Mouse (Mus musculus) midbrain, embryonic 15.5 days (tissue): ENCODE measurements at regions not wholly inside any gene's neighbourhood (a gene's known extent, or its start where the extent isn't known, plus 50 kb on each side); places are given as distances from the start of the nearest gene placed in this dataset.

Source experiments
- ATAC-seq: fragments of 200-750 bp; cut with Nextera tagmentation; replicated peaks from 2 replicates; pipeline ENCODE4 v1.8.0; 2017; ENCODE audit warnings: moderate TSS enrichment
- H3K27ac ChIP-seq: fragments of 300-500 bp; sonication (generic); 2 replicates; pipeline ENCODE4 v1.5.1; 2015; ENCODE audit warnings: mild to moderate bottlenecking, inconsistent platforms
- H3K27me3 ChIP-seq: fragments of 300-500 bp; sonication (generic); replicated peaks from 2 replicates; pipeline ENCODE4 v1.6.1; 2015; ENCODE audit warnings: inconsistent platforms
- H3K36me3 ChIP-seq: fragments of 300-500 bp; sonication (generic); replicated peaks from 2 replicates; pipeline ENCODE4 v1.6.1; 2015; ENCODE audit warnings: inconsistent platforms
- H3K4me1 ChIP-seq: fragments of 300-500 bp; sonication (generic); 2 replicates; pipeline ENCODE4 v1.6.1; 2015; ENCODE audit warnings: inconsistent platforms
- H3K4me2 ChIP-seq: fragments of 300-500 bp; sonication (generic); 2 replicates; pipeline ENCODE4 v1.6.1; 2015; ENCODE audit warnings: inconsistent platforms, mild to moderate bottlenecking, moderate library complexity
- H3K4me3 ChIP-seq: fragments of 300-500 bp; sonication (generic); 2 replicates; pipeline ENCODE4 v1.5.1; 2015; ENCODE audit warnings: mild to moderate bottlenecking, inconsistent platforms
- H3K9ac ChIP-seq: fragments of 300-500 bp; sonication (generic); 2 replicates; pipeline ENCODE4 v1.6.1; 2015; ENCODE audit warnings: mild to moderate bottlenecking, inconsistent platforms
- H3K9me3 ChIP-seq: fragments of 300-500 bp; sonication (generic); 2 replicates; pipeline ENCODE4 v1.6.1; 2016; ENCODE audit warnings: inconsistent platforms
- WGBS: fragments of 180-500 bp; shearing (Covaris S2); methylation state at CpG from one replicate; pipeline ENCODE4 v1.1.7; 2015; ENCODE audit warnings: mixed read lengths; 5-methylcytosine and 5-hydroxymethylcytosine counted together

DNA sequence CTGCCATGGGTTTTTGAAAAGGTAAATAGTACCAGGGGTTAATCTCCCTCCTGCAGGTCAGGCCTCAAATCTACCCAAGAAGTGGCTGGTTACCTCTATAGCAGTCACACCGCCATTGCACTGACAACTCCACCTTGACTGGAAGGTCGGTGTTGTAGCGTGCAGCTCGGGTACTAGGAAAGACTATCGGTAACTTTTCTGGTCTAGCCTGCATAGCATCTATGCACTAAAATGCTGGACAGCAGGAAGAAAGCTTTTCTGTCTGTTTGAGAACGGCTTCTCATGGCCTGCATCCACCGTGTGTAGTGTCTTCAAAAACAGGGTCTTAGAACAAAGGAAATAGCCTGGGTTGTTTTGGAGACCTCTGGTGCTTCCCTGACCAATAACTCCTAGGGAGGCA lies 88.8 kb downstream of the Bms1 start:
- Histone ChIP-seq H3K9me3 (no peaks in the 10 kb centered on the region), H3K4me1 (no peaks in the 10 kb centered on the region), H3K27ac (no peak overlapping the region), H3K27me3 (no peaks in the 10 kb centered on the region), H3K4me3 (no peak overlapping the region), H3K9ac (no peak overlapping the region), H3K36me3 (no peaks in the 10 kb centered on the region), H3K4me2 (no peak overlapping the region)
- 94% methylated on average over 7 of the region's 7 CpGs for WGBS
- no peak for ATAC-seq

DNA sequence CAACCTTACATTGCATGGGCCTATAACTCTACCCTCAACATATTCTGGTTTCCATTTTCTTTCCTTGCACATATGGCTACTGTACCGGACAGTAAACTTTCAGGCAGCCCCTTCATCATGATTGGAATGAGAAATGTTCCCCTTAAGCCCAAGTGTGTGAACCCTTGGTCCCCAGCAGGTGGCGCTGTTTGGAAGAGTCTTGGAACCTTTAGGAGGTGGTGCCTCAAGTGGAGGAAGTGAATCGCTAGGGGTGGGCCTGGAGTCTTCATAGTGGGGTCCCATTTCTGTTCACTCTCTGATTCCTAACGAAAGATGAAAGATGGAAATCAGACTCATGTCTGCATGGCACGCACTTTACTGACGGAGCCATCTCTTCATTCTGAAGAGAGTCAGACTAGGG lies 91.8 kb downstream of the Bms1 start:
- H3K9ac ChIP-seq, result no peak overlapping the region
- no peak overlapping the region for H3K4me2 ChIP-seq
- no peaks in the 10 kb centered on the region for H3K36me3 ChIP-seq
- H3K9me3 ChIP-seq, result no peaks in the 10 kb centered on the region
- no peak overlapping the region for H3K4me3 ChIP-seq
- WGBS, result 78% methylated on average over 6 of the region's 6 CpGs
- no peaks in the 10 kb centered on the region for H3K27me3 ChIP-seq
- no peaks in the 10 kb centered on the region for H3K4me1 ChIP-seq
- ATAC-seq, result no peak
- no peak overlapping the region for H3K27ac ChIP-seq

DNA sequence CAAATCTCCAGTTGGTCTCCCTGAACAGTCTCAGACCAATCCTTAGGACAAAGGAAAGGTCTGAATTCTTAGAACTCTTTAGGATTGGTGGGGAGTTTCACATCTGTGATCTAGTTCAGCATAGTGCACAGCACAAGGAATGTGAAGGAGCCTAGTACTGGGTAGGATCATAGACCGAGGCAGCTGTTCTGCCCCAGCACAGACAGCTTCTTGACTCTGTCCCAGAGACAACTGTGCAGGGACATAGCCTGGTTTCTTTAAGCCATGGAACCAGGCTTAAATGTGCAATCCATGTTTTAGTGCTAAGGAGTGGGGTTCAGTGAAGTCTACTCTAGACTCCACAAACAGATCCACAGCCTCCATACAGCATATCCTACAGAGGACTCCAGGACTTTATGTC lies 93.6 kb downstream of the Bms1 start:
- Histone ChIP-seq H3K4me2 (no peak overlapping the region), H3K9ac (no peak overlapping the region), H3K4me1 (no peaks in the 10 kb centered on the region), H3K9me3 (no peaks in the 10 kb centered on the region), H3K36me3 (no peaks in the 10 kb centered on the region), H3K27ac (no peak overlapping the region), H3K27me3 (no peaks in the 10 kb centered on the region), H3K4me3 (no peak overlapping the region)
- 100% methylated on average over 1 of the region's 1 CpGs for WGBS
- ATAC-seq, result no peak

DNA sequence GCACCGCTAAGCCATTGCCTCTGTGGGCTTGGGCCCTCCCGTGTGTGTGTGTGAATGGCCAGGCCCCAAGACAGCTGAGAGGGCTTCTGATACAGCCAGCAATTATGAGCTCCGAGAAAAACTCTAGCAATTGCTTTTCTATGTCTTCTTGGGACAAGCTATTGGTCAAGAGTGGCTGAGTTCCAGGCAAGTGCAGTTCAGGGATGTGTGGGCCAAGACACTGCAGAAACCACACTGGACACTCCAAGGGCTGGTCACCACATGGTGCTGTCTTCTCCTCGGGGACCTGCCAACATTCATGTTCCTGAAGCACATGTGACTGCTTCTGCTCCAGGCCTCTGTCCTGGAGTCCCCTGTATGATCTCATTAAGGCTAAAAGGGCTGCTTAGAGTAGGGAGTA lies 94.7 kb downstream of the Bms1 start:
- no peak overlapping the region for H3K4me3 ChIP-seq
- 87% methylated on average over 4 of the region's 4 CpGs for WGBS
- H3K4me2 ChIP-seq, result no peak overlapping the region
- H3K27me3 ChIP-seq, result no peaks in the 10 kb centered on the region
- no peak overlapping the region for H3K27ac ChIP-seq
- no peak for ATAC-seq
- no peaks in the 10 kb centered on the region for H3K4me1 ChIP-seq
- H3K9ac ChIP-seq, result no peak overlapping the region
- no peaks in the 10 kb centered on the region for H3K36me3 ChIP-seq
- no peaks in the 10 kb centered on the region for H3K9me3 ChIP-seq

DNA sequence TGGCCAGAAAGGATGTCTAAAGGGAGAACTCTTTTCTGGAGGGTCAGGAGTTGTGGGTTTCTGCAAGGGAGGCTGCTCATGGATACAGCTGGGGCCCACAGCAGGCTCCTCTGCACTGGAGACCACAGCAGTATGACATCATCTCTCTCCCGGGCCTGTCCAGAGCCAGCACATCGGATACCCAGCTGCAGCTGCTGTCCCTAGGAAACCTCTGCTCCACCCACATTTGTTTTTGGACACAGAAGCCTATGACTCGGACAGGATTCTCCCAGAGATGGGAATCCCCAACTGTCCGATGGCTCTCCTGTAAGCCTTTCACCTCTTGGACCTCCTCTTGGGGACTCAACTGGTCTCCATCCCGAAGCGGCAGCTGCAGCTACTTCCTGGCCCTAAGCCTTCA lies 96.2 kb downstream of the Bms1 start:
- WGBS, result 75% methylated on average over 6 of the region's 6 CpGs
- H3K9me3 ChIP-seq, result no peaks in the 10 kb centered on the region
- no peak overlapping the region for H3K9ac ChIP-seq
- H3K4me3 ChIP-seq, result no peak overlapping the region
- no peak for ATAC-seq
- no peaks in the 10 kb centered on the region for H3K36me3 ChIP-seq
- H3K4me2 ChIP-seq, result no peak overlapping the region
- H3K27me3 ChIP-seq, result no peaks in the 10 kb centered on the region
- H3K27ac ChIP-seq, result no peak overlapping the region
- H3K4me1 ChIP-seq, result no peaks in the 10 kb centered on the region

DNA sequence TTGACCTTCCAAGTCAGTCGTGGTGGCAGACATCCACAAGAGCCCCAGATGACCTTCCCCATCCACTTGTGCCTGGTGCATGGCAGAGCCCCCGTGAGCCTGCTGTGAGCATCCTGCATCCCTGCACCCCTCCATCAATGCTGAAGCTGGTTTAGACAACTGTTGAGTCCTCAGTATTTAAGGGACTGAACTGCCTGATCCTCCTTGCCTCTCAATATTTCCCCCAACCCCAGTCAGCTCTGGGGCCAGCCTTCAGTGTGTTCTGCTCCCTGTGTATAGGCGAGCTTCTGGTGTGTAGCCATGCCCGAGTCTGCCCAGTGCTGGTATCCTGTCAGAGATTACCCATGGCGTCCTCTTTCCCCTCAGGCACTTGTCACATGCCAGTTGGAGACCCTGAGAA lies 96.6 kb downstream of the Bms1 start:
- H3K9ac ChIP-seq, result no peak overlapping the region
- H3K4me1 ChIP-seq, result no peaks in the 10 kb centered on the region
- no peaks in the 10 kb centered on the region for H3K27me3 ChIP-seq
- no peaks in the 10 kb centered on the region for H3K9me3 ChIP-seq
- H3K4me3 ChIP-seq, result no peak overlapping the region
- ATAC-seq, result no peak
- H3K4me2 ChIP-seq, result no peak overlapping the region
- WGBS, result 70% methylated on average over 5 of the region's 5 CpGs
- no peak overlapping the region for H3K27ac ChIP-seq
- H3K36me3 ChIP-seq, result no peaks in the 10 kb centered on the region

DNA sequence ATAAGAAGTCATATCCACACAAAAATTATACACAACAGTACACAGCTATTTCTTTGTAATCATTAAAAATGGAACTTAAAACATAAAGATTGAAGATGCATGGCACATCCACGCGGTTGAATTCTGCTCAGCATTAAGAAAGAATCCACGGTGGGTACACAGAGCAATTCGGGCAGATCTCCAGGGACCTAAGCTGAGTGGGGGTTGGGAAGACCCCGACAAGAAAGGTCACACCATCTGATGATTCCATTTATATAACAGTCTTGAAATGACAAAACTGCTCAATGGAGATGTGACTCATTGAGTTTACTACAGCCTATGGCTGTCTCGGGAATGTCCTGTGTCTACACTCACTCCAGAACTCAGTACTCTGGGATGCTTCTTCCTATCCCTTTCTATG lies 97.2 kb downstream of the Bms1 start:
- H3K4me2 ChIP-seq, result no peak overlapping the region
- ATAC-seq, result no peak
- no peaks in the 10 kb centered on the region for H3K27me3 ChIP-seq
- H3K9ac ChIP-seq, result no peak overlapping the region
- no peaks in the 10 kb centered on the region for H3K9me3 ChIP-seq
- no peak overlapping the region for H3K27ac ChIP-seq
- H3K4me1 ChIP-seq, result no peaks in the 10 kb centered on the region
- 91% methylated on average over 6 of the region's 6 CpGs for WGBS
- no peak overlapping the region for H3K4me3 ChIP-seq
- H3K36me3 ChIP-seq, result no peaks in the 10 kb centered on the region

DNA sequence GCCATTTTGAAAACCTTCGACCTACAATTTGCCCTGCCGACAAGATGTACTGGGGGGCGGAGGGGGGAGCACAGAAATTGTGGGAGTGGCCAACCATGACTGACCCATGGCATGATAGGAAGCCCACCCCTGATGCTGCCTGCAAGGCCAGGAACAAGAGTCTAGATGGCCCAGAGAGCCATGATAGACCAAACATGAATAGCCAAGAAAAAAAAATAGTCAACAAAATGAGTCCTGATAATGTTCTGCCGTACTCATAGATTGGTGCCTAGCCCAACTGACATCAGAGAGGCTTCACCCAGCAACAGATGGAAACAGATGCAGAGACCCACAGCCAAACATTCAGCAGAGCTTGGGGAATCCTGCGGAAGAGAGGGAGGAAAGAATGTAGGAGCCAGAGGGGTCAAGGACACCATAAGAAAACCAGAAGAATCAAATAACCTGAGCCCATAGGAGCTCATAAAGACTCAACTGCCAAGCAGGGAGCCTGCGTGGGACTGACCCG lies 99.2 kb downstream of the Bms1 start:
- ATAC-seq, result no peak
- no peaks in the 10 kb centered on the region for H3K4me1 ChIP-seq
- 89% methylated on average over 7 of the region's 7 CpGs for WGBS
- no peaks in the 10 kb centered on the region for H3K36me3 ChIP-seq
- no peaks in the 10 kb centered on the region for H3K27me3 ChIP-seq
- H3K4me2 ChIP-seq, result no peak overlapping the region
- no peak overlapping the region for H3K9ac ChIP-seq
- H3K9me3 ChIP-seq, result no peaks in the 10 kb centered on the region
- no peak overlapping the region for H3K4me3 ChIP-seq
- no peak overlapping the region for H3K27ac ChIP-seq

DNA sequence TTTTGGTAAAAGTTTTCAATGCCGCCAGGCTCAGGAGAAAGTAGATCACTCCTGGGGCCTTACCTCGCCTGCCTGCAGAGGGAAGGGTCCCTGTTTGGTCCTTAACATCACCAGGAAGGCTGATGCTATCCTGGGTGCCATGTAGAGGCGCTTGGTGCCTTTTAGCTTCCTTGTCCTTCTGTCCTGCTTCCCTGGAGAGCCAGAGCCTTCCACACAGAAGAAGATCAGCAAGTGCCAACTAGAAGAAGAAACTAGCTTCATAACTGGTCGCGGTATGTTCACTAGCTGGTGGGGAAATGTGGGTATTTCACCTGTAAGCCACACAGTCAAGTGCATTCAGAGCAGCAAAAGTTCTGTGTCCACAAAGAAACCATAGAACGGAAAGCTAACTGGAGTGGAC lies 103.4 kb downstream of the Bms1 start:
- ATAC-seq, result no peak
- no peaks in the 10 kb centered on the region for H3K4me1 ChIP-seq
- no peak overlapping the region for H3K27ac ChIP-seq
- H3K36me3 ChIP-seq, result no peaks in the 10 kb centered on the region
- H3K27me3 ChIP-seq, result no peaks in the 10 kb centered on the region
- H3K4me2 ChIP-seq, result no peak overlapping the region
- no peaks in the 10 kb centered on the region for H3K9me3 ChIP-seq
- H3K9ac ChIP-seq, result no peak overlapping the region
- no peak overlapping the region for H3K4me3 ChIP-seq
- WGBS, result 88% methylated on average over 6 of the region's 6 CpGs

DNA sequence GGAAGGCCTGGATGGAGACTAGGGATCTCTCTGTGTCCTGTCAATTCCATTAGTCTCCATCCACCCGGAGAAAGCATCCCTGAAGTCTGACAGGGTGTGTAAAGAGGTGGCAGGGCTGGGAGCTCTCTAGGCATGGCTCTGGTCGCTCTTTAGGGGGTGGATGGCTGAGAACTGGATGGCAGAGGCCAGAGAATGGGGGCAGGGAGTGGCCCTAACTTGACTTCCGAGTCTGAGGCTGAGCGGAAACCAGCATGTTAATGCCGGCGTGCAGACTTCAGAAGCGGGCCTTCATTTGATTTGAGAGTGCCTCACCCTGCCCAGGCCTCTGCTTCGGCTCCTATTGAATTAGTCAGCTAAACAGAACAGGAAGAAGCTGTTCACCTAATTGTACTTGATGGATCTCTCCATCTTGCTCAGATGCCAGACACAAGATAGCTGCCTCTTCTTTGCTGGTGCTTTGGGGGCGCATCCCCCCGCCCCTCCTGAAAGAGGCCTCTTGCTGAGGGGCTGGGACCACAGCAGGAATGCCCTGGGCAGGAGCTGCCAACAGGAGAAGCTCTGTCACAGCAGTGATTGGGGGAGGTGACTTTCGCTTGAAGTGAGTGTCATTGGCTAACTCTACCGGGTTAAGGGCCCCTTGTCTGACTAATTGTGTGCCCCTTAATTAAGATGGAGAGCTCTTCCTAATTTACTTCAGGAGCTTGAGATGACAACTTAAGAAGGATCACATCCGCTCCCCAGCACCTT lies 104.2 kb downstream of the Bms1 start:
- H3K9ac ChIP-seq, result no peak overlapping the region
- no peak overlapping the region for H3K4me2 ChIP-seq
- WGBS, result 40% methylated on average over 13 of the region's 13 CpGs
- H3K36me3 ChIP-seq, result no peaks in the 10 kb centered on the region
- no peak overlapping the region for H3K4me3 ChIP-seq
- no peak overlapping the region for H3K27ac ChIP-seq
- H3K9me3 ChIP-seq, result no peaks in the 10 kb centered on the region
- no peaks in the 10 kb centered on the region for H3K4me1 ChIP-seq
- no peaks in the 10 kb centered on the region for H3K27me3 ChIP-seq
- no peak for ATAC-seq

DNA sequence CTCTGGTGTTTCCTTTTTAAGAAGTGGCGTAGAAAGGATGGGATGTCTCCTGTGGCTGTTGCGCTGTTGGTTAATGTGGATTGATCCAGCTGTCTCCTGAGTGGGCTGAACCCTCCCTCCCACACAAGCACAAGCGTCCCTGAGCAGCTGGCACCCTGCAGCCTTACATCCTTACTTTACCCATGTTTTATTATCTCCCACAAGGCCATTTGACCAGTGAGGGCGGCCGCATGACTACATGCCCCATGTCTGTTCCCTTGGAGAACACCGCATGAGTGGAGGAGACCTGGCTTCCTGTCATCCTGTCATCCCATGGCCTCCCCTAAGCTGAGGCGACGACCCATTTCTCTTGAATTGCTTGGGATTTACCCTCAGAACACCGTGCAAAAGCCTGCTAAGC lies 108.2 kb downstream of the Bms1 start:
- no peak for ATAC-seq
- H3K27ac ChIP-seq, result no peak overlapping the region
- WGBS, result 75% methylated on average over 9 of the region's 9 CpGs
- no peaks in the 10 kb centered on the region for H3K36me3 ChIP-seq
- no peak overlapping the region for H3K9ac ChIP-seq
- H3K4me3 ChIP-seq, result no peak overlapping the region
- no peaks in the 10 kb centered on the region for H3K4me1 ChIP-seq
- H3K9me3 ChIP-seq, result no peaks in the 10 kb centered on the region
- H3K27me3 ChIP-seq, result no peaks in the 10 kb centered on the region
- H3K4me2 ChIP-seq, result no peak overlapping the region

DNA sequence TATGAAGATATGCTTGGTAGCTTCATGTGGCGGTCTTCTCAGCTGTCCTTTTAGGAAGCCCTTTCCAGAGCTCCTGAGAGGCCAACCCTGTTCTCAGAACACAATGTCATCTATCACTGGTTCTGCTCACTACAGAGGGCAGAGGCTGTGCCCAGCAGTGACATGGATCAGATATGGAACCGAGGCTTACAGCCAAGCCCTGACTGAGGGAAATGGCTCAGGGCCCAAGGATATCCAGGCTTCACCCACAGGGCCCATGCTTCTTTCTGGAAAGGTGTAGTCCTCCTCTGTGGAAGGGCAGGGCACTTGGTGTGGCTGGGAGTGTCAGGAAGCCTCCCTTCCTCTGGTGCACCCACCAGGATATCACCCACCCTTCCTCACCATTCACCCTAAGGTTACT lies 109.4 kb downstream of the Bms1 start:
- Histone ChIP-seq H3K9me3 (no peaks in the 10 kb centered on the region), H3K9ac (no peak overlapping the region), H3K36me3 (no peaks in the 10 kb centered on the region), H3K27ac (no peak overlapping the region), H3K4me2 (no peak overlapping the region), H3K4me3 (no peak overlapping the region), H3K27me3 (no peaks in the 10 kb centered on the region), H3K4me1 (no peaks in the 10 kb centered on the region)
- ATAC-seq, result no peak
- WGBS, result 70% methylated on average over 2 of the region's 2 CpGs

DNA sequence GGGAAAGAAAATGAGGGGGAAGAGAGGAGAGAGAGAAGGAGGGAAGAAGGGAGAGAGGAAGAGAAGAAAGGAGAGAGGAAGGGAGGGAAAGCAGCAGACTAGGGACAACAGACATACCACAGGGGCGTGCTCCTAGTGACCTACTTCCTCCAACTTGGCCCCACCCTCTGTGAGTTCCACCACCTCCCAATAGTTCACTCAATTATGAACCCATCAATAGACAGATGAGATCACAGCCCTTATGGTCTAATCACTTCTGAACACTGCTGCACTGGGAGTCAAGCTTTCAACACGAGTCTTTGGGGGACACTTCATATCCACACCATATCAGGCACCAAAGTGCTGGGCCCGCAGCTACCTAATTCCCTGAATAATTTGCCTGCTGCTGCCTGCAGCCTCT lies 110.7 kb downstream of the Bms1 start:
- Histone ChIP-seq H3K27me3 (no peaks in the 10 kb centered on the region), H3K4me1 (no peaks in the 10 kb centered on the region), H3K27ac (no peak overlapping the region), H3K4me2 (no peak overlapping the region), H3K9me3 (no peaks in the 10 kb centered on the region), H3K36me3 (no peaks in the 10 kb centered on the region), H3K9ac (no peak overlapping the region), H3K4me3 (no peak overlapping the region)
- no peak for ATAC-seq
- 64% methylated on average over 3 of the region's 3 CpGs for WGBS
